Mouse (Mus musculus) kidney, adult 11 months (tissue): Measurements from ENCODE around the gene Tmed11.
"Not testable (repeated sequence)": the region's sequence is repeated elsewhere in the genome, so short reads cannot be mapped to it uniquely, and the experiment has no call there.

Source experiments
- DNase-seq: peaks from one replicate; pipeline ENCODE4 v3.0.0; 2022

Gene Tmed11

DNA sequence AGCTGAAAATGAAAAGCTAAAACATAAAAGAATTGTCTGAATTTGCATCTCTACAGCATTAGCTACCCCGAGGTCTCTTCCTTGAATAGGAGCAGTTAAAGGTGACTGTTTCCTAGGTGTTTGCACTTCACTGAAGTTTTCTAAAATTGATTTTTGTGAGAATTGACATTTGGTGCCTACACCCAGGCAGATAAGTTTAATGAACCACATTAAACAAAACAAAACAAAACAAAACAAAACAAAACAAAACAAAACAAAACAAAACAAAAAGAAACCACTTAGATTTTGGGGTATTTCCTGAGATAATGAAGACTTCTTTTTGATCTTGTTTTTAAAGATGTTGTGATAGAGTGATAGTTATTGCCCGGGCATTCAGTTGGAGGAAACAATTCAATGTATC, at the start of gene Tmed11:
Gene Tmed11, minus strand, starts transcription at position 101 of the 400 bp plus-strand sequence.
- DNase-seq, result not testable (repeated sequence)

DNA sequence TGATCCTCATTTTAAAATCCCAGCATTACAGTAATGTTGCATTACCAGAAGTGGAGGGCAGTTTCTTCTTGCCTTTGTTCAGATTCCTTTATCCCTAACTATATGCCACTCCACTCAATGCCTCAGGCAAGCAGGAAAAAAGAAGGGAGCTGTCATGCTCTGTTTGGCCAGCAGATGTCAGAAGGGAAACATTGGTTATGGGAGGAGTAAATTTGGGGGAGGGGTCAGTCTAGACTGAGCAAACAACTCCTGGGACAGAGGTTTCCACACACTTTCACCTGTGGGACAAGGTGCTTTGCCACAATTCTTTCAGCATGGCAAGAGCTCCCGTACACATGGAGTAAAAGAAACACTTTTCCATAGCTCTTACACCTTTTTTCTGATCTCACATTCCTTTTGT, 41.0 kb upstream of the Tmed11 start:
- no peak for DNase-seq

DNA sequence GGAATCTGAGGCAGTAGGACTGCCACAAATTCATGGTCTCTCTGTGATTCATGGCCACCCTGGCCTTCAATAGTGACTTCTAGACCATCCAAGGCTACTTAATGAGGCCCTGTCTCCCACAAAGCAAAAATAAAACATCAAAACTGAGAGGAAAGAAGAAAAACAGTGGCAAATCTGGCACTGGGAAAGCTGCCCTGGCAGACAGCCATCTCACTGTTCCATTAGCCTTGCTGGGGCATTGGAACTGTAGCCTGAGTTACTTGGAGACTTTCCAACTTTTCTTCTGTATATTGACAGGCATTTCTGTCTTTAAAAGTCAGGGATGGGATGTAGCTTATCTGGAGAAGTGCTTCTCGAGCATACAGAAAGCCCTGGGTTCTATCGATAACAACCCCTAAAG, 28.1 kb upstream of the Tmed11 start:
- DNase-seq, result no peak

DNA sequence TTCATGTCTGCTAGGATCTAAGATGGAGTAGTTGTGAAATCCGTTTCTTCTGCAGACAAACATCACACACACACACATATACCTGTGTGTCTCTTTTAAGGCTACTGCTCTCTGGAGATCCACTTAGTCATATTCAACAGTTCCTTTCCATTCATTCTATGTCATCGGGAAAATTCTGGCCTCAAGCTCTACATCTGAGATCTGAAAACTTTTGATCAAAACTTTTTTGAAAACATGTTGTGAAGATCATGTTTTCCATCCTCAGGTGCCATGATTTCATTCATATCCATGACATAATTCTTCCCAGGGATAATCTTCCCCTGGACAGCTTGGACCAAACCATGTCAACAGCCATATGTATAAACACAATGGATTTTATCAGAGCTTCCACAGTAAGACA, 13.6 kb upstream of the Tmed11 start, which contains the start of gene Vmn2r8:
Gene Vmn2r8, minus strand, starts transcription at position 101 of the 400 bp plus-strand sequence.
- not testable (repeated sequence) for DNase-seq

DNA sequence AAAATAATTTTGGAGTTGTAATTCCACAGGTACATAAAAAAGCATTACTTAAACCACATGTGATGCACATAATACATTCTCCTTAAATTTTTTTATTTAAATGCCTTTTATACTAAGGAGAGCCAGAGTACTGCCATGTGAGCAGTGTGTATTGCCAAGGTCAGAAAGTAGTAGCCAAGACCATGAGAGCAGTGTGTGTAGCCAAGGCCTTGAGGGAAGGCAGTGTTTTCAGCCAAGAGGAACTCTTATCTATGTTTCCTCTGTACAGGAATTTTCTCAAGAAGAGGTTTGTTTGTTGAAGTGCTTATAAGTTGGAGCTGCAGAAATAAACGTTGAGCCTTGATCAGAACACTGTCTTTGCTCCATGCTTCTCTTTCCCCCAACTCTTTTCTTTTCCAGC, 8.5 kb upstream of the Tmed11 start:
- no peak for DNase-seq

DNA sequence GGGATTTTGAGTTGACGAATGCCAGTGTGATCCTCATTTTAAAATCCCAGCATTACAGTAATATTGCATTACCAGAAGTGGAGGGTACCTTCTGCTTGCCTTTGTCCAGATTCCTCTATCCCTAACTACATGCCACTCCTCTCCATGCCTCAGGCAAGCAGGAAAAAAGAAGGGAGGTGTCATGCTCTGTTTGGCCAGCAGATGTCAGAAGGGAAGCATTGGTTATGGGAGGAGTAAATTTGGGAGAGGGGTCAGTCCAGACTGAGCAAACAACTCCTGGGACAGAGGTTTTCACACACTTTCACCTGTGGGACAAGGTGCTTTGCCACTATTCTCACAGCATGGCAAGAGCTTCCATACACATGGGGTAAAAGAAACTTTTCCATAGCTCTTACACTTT, 4.8 kb downstream of the Tmed11 start:
- DNase-seq, result not testable (repeated sequence)

DNA sequence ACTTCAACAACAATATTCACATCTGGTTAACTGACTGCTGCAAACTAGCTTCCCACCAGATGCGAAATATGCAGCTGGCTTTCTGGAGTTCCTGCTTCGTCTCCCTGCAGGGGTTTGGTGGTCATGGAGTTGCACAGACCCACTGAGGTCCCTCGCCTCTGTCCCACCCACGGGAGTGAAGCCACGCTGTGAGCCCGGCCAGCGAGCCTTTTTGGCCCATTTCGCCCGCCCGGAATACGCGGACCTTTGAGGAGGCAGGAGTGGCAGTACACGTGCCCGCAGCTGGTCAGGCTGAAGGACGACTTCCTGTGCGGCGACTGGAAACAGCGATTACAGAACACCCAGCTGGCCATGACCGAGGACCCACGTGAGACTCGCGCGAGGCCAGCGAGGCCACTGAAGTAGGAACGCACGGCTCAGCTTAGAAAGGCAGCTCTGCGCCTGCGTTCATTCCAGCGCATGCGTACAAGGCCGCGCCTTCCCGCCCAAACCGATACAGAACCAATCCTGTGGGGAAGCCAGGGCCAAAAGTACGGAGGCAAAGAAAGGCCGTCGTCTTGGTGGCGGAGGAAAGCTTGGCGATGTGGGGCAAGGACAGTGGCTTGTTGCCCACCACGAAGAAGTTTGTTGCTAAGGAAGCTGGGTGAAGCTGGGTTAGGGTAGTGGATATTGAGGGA, 20.4 kb downstream of the Tmed11 start, which contains the start of gene Rnf212:
Gene Rnf212, minus strand, starts transcription at position 353 of the 677 bp plus-strand sequence.
- DNase-seq, result no peak

DNA sequence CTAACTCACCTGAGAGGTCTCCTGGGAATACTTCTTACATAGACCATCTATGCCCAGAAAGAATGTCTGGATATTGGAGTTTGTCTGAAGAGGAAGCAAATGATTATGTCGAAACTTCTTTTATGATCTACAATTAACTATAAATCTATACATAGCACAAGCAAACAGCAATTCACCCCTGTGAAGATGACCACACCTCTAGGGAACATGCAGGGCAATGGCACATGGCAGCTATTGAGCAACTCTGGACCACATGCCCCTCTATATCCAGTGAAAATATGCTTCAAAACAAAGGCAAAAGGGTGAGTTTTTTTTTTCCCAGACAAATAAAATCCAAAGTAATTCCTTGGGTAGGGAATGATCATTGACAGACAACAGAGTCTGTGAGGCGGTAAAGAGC, 35.2 kb downstream of the Tmed11 start:
- no peak for DNase-seq

DNA sequence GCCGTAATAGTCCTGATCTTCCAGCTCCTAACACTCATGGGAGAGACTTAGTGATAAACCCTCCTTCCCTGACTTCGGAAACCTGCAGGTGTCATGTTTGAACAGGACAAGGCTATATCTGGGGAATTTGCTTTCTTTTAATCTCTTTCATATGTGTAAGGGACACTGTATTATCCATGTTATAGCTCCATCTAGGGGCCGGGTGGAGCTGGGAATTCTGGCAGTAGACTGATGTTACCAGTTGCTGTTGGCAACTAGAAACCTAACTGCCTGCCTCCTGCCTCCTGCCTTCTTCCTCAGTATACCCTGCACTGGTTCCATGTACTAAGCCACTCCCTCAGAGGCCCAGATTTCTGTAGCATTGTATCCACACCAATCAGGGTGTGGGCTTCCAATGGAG, 36.8 kb downstream of the Tmed11 start:
- peak; percentile 4 for DNase-seq

DNA sequence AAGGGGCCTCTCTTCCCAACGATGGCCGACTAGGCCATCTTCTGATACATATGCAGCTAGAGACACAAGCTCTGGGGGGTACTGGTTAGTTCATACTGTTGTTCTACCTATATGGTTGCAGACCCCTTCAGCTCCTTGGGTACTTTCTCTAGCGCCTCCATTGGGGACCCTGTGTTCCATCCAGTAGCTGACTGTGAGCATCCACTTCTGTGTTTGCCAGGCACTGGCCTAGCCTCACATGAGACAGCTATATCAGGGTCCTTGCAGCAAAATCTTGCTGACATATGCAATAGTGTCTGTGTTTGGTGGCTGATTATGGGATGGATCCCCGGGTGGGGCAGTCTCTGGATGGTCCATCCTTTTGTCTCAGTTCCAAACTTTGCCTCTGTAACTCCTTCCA, 43.9 kb downstream of the Tmed11 start:
- not testable (repeated sequence) for DNase-seq

DNA sequence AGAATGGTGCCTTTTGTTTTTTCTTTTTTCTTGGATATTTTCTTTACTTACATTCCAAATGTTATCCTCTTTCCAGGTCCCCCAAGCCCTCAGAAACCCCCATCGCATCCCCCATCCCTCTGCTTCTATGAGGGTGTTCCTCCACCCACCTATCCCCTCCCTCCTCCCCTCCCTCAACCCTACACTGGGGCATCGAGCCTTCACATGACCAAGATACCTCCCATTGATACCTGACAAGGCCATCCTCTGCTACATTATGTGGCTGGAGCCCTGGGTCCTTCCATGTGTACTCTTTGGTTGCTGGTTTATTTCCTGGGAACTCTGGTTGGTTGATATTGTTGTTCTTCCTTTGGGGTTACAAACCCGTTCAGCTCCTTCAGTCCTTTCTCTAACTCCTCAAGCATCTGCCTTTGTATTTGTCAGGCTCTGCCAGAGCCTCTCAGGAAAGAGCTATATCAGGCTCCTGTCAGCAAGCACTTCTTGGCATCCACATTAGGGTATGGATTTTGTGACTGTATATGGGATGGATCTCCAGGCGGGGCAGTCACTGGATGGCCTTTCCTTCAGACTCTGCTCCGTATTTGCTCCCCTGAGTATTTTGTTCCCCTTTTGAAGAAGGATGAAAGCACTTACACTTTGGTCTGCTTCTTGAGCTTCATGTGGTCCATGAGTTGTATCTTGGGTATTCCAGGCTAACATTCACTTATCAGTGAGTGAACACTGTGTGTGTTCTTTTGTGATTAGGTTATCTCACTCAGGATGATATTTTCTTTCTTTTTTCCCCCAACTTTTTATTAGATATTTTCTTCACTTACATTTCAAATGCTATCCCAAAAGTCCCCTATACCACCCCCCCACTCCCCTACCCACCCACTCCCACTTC, 44.6 kb downstream of the Tmed11 start:
- DNase-seq, result no peak

DNA sequence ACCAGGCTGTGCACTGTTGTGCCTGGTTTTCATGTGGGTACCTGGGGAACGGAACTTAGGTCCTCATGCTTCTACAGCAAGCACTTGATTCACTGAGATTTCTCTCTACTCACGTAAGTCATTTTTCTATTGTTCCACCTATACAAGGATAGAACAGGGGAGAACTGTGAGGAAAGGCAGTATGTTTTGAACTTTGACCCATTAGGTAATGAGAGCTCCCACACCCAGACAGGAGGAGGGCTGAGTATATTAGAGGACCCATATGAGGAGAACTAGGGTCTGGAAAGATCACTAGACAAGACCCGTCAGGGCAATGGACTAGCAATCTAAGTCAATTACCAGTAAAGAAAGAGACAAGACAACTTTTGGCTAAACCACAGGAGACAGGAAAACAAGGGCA, 50.5 kb downstream of the Tmed11 start:
- DNase-seq, result no peak

DNA sequence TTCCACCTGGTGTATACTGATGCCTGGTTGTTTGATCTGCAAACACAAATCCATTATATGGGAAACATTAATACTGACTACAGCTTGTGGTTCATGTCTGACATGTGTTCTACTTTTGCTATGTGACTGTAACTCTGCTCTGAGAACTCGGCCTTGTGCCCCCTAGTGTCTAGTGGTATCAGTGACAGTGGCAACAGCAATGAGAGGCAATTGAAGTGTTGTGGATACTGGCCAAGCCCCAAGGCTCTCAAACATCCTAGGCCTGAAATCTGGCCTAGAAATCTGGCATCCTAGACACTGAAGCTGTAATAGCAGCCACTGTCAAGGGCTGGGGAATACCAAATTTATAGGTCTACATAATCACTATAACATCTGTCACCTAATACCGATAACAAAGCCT, 51.3 kb downstream of the Tmed11 start:
- DNase-seq, result no peak

DNA sequence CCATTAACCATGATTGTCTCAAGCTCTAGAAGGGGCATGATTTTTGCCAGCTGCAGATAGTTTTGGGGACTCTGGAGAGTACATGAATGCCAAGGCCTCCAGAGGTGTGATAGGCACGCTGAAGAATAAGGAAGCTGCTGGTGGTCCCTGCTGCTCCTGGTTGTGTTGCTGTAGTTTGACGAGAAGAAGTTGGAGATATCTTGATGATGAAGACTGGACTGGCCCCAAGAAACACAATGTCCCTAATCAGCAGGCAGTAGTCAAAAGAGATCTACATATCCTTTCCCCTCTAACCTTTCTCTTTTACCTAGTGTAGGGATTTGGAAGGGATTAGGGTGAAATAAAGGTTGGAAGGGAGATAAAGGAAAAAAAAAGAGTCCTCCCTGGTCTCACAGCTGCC, 52.6 kb downstream of the Tmed11 start:
- no peak for DNase-seq

DNA sequence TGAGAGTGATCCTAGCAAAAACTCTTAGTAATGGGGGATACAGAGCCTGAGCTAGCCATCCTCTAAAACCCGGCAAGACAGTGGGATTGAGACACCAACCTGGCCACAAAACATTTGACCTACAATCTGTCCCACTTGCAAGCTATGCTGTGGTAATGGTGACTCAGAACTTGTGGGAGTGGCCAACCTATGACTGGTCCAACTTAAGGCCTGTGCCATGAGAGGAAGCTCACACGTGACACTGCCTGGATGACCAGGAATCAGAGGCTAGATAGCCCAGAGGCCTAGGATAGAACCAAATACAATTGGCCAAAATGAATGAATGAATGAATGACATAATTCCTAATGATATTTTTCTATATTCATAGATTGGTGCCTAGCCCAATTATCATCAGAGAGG, 53.3 kb downstream of the Tmed11 start:
- no peak for DNase-seq

DNA sequence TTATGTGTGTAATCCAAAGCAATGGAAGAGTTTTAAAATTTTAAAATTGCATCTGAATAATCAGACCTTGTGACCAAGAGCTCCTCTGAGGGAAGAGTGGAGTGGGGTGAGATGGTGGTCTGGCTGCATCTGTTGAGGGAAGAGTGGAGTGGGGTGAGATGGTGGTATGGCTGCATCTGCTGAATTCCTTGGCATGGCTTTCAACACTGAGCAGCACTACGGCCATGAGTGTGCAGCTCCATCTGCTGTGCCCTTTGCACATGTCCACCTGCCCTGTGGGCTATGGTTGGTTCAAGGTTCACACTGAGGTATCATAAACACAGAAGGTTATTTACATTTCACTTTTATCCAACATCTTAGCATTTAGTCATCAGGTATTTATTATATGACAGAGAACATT, 67.7 kb downstream of the Tmed11 start:
- no peak for DNase-seq
